Mouse (Mus musculus) colon, adult 2 months (tissue): ENCODE measurements around the gene Hdac2. TPM values are rescaled to one million over a fixed set of nuclear protein-coding genes. Genes with fewer than 3 reads are reported as not detected.

Source experiments
- polyA plus RNA-seq: library from polyadenylated mRNA; depleted of rRNA; stranded (reverse); fragments of >200 nt; gene quantifications from 2 replicates; pipeline ENCODE4 v1.2.3, GENCODE M21; 2012; rRNA removed

Gene Hdac2
- polyA plus RNA-seq: 8.0 and 10.0 TPM in 2 replicates

GRCm38 (mm10) chr10:36974086-36974675, at the start of gene Hdac2:
TSS of gene Hdac2 (plus strand) at chr10:36974544.

Other genes starting within 250 kb of the Hdac2 start
- gene Marcks, start 164.4 kb downstream of the Hdac2 start, polyA plus RNA-seq: 37.7 and 43.8 TPM in 2 replicates